Mouse (Mus musculus): Measurements from ENCODE around the gene Casc1. TPM values are rescaled to one million over a fixed set of nuclear protein-coding genes. Genes with fewer than 3 reads are reported as not detected.
A peak's percentile ranks its signal among the peaks of the same experiment; 100 is the strongest.

The Casc1 gene
- polyA plus RNA-seq, 1 experiment from 2014 or later: 2.3 TPM

DNA sequence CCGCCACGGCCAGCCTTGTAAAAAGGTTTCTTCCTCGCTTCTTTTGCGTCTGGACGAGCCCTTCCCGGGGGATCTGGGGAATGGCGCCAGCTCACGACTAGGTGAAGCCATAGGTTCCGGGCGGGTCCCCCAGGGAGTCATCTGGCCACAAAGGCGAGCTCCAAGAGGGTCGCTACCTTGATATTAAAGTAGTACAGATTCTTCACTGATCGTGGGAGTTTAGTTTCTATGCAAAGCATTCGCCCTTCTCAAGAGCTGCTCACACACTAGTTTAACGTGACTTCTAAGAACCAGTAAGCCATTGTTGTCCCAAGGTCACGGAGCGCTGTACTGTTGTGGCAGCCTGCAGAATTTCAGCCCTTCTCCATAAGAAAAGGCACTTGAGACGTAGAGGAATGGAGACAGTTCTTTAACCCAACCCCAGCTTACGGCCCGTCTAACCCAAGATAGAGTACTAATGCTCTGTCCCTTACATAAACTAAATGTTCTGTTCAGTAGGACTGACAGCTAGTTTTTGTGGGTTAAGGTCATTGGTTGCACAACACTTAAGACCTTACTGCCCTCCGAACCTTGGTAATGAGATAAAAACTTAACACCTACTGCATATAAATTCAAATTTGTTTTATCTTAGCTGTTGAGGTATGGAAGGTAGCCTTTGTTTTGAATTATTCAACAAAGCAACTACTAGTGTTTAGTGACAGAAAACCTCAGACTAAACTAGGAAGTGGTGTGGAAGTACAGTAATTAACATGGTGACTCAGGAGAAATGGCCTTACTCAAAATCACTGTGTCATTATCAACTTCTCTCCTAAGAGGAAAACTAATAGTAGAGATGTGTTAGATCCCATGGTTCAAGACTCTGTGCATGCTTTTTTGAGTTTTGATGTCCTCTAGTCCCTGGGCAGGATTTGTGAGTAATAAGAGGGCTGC lies 836 bp upstream of the Casc1 start:
- Histone ChIP-seq H3K9ac (replicated peaks; ENCODE audit: low read depth) (peak overlapping the region; percentile 88), H3K9me3 (ENCODE audit: low read length) (no peaks in the 10 kb centered on the region), H3K4me3 (ENCODE audit: low read depth, low read length) (peak overlapping the region; percentile 69), H3K4me1 (ENCODE audit: insufficient read depth, low read depth, low read length) (0 out of 2 replicates have a peak, but pooled peaks cover 5% of the 10 kb centered on the region), H3K36me3 (ENCODE audit: insufficient read depth, low read length) (no peaks in the 10 kb centered on the region), H3K27ac (ENCODE audit: low read length) (peak overlapping the region; percentile 98), H3K27me3 (replicated peaks; ENCODE audit: insufficient read depth, low read length) (no peaks in the 10 kb centered on the region), H3K4me2 (replicated peaks; ENCODE audit: low read depth, low read length) (peak overlapping the region; percentile 75)
- DNase-seq (ENCODE audit: low spot score): peak; percentile 72
- peak; percentile 34 for ATAC-seq
- TF ChIP-seq EP300 (IDR thresholded peaks at IDR 0.05) (no peak), CTCF (IDR thresholded peaks at IDR 0.05) (peak; percentile 36; the same call in 1 of the 2 replicates)
- 2% methylated on average over 21 of the region's 21 CpGs for WGBS

DNA sequence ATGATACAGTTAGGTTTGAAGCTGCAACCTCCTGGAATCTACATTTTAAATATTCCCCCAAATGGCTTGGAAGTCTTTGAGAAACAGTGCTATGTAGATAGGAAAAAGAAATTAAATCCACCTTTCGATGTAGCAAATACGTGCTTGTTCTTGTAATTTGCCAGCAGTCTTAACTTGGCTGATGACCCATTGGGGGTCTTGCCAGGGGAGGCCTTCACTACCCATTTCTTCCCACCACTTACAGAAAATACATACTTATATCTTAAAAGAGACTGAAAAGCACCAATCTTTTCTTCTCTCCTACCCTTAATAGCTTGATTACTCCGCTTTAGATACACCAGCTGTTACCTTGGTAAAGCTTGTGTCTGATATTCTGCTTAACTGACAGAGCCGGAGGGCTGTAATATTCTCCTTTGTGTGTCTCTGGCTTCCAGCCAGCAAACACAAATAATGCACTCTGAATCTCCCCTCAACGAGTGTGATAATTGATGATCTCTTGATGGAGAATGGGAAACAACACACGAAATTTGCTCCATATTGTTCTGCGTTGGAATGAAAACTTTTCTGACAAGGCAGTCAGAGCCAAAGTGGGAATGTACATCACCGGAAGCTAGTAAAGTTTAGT lies 637 bp downstream of the Casc1 start:
- Histone ChIP-seq H3K4me3 (ENCODE audit: low read depth, low read length) (peak overlapping the region; percentile 40), H3K27me3 (replicated peaks; ENCODE audit: insufficient read depth, low read length) (no peaks in the 10 kb centered on the region), H3K27ac (ENCODE audit: low read length) (peak overlapping the region; percentile 66), H3K9me3 (ENCODE audit: low read length) (no peaks in the 10 kb centered on the region), H3K9ac (replicated peaks; ENCODE audit: low read depth) (no peak overlapping the region), H3K4me2 (replicated peaks; ENCODE audit: low read depth, low read length) (peak overlapping the region; percentile 64), H3K4me1 (ENCODE audit: insufficient read depth, low read depth, low read length) (0 out of 2 replicates have a peak, but pooled peaks cover 5% of the 10 kb centered on the region), H3K36me3 (ENCODE audit: insufficient read depth, low read length) (no peaks in the 10 kb centered on the region)
- DNase-seq (ENCODE audit: low spot score) (no peak), ATAC-seq (no peak)
- TF ChIP-seq EP300 (IDR thresholded peaks at IDR 0.05) (no peak), CTCF (IDR thresholded peaks at IDR 0.05) (no peak)
- 30% methylated on average over 8 of the region's 8 CpGs for WGBS

DNA sequence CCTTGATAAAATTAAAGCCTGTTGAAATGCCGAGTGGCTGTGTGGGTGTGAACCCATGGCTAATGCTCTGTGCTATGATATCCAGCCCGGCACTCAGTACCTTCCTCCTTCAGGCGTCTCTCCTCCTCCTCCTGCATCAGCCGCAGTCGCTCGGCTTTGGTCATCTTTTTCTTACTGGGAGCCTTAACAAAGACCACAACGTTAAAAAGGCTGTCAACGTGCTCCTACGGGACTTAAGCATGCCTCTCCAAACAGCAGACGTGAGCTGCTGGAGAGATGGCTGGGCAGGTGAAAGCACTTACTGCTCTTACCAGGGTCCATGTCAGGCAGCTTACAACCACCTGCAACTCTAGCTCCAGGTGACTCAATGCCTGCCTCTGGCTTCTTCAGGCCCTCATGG lies 5.7 kb downstream of the Casc1 start:
- Histone ChIP-seq H3K9me3 (ENCODE audit: low read length) (no peaks in the 10 kb centered on the region), H3K27ac (ENCODE audit: low read length) (no peak overlapping the region), H3K9ac (replicated peaks; ENCODE audit: low read depth) (no peak overlapping the region), H3K36me3 (ENCODE audit: insufficient read depth, low read length) (no peaks in the 10 kb centered on the region), H3K4me2 (replicated peaks; ENCODE audit: low read depth, low read length) (no peak overlapping the region), H3K4me3 (ENCODE audit: low read depth, low read length) (no peak overlapping the region), H3K27me3 (replicated peaks; ENCODE audit: insufficient read depth, low read length) (no peaks in the 10 kb centered on the region), H3K4me1 (ENCODE audit: insufficient read depth, low read depth, low read length) (0 out of 2 replicates have a peak, but pooled peaks cover under 1% of the 10 kb centered on the region)
- no peak for ATAC-seq
- DNase-seq (ENCODE audit: low spot score): no peak
- WGBS: 49% methylated on average over 10 of the region's 10 CpGs
- TF ChIP-seq CTCF (IDR thresholded peaks at IDR 0.05): no peak
- TF ChIP-seq EP300 (IDR thresholded peaks at IDR 0.05): no peak

DNA sequence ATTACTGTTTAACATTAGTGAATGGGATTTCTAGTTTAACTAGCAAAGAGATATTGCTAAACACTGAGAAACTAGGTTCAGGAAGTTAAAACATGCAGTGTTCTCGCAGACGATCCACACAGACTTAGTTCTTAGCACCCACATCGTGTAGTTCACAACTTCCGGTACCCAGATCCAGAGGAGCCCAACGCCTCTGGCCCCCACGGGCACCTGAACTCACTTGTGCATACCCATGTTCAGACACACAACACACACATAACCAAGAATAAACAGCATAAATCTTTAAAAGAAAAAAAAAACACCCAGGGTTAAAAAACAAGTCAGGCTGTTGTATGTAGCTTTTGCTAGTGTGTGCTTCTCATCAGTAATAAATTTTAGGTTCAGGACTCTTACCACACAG lies 6.4 kb downstream of the Casc1 start:
- Histone ChIP-seq H3K27ac (ENCODE audit: low read length) (no peak overlapping the region), H3K4me1 (ENCODE audit: insufficient read depth, low read depth, low read length) (no peaks in the 10 kb centered on the region), H3K36me3 (ENCODE audit: insufficient read depth, low read length) (no peaks in the 10 kb centered on the region), H3K27me3 (replicated peaks; ENCODE audit: insufficient read depth, low read length) (no peaks in the 10 kb centered on the region), H3K9ac (replicated peaks; ENCODE audit: low read depth) (no peak overlapping the region), H3K4me2 (replicated peaks; ENCODE audit: low read depth, low read length) (no peak overlapping the region), H3K4me3 (ENCODE audit: low read depth, low read length) (no peak overlapping the region), H3K9me3 (ENCODE audit: low read length) (no peaks in the 10 kb centered on the region)
- ATAC-seq: no peak
- no peak for TF ChIP-seq CTCF (IDR thresholded peaks at IDR 0.05)
- TF ChIP-seq EP300 (IDR thresholded peaks at IDR 0.05): no peak
- no peak for DNase-seq (ENCODE audit: low spot score)
- 83% methylated on average over 6 of the region's 6 CpGs for WGBS

DNA sequence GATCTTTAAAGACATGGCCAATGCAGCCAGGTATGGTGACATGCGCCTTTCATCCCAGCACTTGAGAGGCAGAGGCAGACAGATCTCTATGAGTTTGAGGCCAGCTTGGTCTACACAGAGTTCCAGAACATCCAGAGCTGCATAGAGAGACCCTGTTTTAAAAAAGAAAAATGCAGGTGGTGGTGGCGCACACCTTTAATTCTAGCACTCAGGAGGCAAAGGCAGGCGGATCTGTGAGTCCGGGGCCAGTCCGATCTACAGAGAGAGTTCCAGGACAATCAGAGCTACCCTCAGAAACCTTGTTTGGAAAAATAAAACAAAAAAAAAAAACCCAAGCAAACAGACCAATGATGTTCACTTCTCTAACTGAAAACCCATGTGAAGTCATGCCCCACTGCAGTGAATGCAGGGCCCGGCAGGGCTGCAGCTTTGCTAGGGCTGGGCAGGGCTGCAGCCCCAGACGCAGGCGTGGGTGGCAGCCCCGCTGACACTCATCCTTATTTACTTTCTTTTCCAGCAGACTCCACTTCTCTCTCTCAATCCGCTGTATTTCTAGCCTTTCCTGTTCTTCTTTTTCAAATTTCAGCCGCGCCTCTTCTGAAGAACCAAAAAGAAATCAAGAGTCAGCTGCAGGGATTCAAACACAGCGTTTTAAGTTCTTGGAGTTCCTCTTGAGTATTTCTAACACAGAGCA lies 8.2 kb downstream of the Casc1 start:
- Histone ChIP-seq H3K4me1 (ENCODE audit: insufficient read depth, low read depth, low read length) (no peaks in the 10 kb centered on the region), H3K9ac (replicated peaks; ENCODE audit: low read depth) (no peak overlapping the region), H3K4me3 (ENCODE audit: low read depth, low read length) (no peak overlapping the region), H3K27ac (ENCODE audit: low read length) (no peak overlapping the region), H3K36me3 (ENCODE audit: insufficient read depth, low read length) (no peaks in the 10 kb centered on the region), H3K9me3 (ENCODE audit: low read length) (no peaks in the 10 kb centered on the region), H3K4me2 (replicated peaks; ENCODE audit: low read depth, low read length) (no peak overlapping the region), H3K27me3 (replicated peaks; ENCODE audit: insufficient read depth, low read length) (no peaks in the 10 kb centered on the region)
- TF ChIP-seq EP300 (IDR thresholded peaks at IDR 0.05) (no peak), CTCF (IDR thresholded peaks at IDR 0.05) (no peak)
- 66% methylated on average over 13 of the region's 13 CpGs for WGBS
- ATAC-seq: no peak
- DNase-seq (ENCODE audit: low spot score): no peak

All from lung, postnatal 0 days (tissue).